Mouse (Mus musculus): ENCODE measurements around the gene Rpl3.

- TF ChIP-seq ZC3H11A (IDR thresholded peaks at IDR 0.05; ENCODE audit: borderline replicate concordance, low read depth, low read length) (no peak), HCFC1 (IDR thresholded peaks at IDR 0.05; ENCODE audit: borderline replicate concordance, insufficient read depth, low read length) (no peak), ZNF384 (IDR thresholded peaks at IDR 0.05; ENCODE audit: low read depth, low read length) (no peak), MAFK (IDR thresholded peaks at IDR 0.05; ENCODE audit: insufficient read depth, low read depth, low read length) (no peak), CHD2 (IDR thresholded peaks at IDR 0.05; ENCODE audit: low read depth, low read length) (no peak)
Measured at GRCm38 (mm10) chr15:80075733-80076337, 15.8 kb downstream of the Rpl3 start.
